Mouse (Mus musculus) NIH3T3 (cell line): Measurements from ENCODE around the gene Cldn7.
"Not testable (repeated sequence)": the region's sequence is repeated elsewhere in the genome, so short reads cannot be mapped to it uniquely, and the experiment has no call there.

ENCODE experiments used
- DNase-seq: peaks from one replicate; pipeline ENCODE4 v3.0.0-alpha.2; 2012; ENCODE audit warnings: low read depth

Gene Cldn7

GRCm38 (mm10) chr11:69934169-69934568 is 30.4 kb upstream of the Cldn7 start:
- peak; percentile 95 for DNase-seq

- no peak for DNase-seq
Measured at GRCm38 (mm10) chr11:69934681-69935080, 29.9 kb upstream of the Cldn7 start.

DNA sequence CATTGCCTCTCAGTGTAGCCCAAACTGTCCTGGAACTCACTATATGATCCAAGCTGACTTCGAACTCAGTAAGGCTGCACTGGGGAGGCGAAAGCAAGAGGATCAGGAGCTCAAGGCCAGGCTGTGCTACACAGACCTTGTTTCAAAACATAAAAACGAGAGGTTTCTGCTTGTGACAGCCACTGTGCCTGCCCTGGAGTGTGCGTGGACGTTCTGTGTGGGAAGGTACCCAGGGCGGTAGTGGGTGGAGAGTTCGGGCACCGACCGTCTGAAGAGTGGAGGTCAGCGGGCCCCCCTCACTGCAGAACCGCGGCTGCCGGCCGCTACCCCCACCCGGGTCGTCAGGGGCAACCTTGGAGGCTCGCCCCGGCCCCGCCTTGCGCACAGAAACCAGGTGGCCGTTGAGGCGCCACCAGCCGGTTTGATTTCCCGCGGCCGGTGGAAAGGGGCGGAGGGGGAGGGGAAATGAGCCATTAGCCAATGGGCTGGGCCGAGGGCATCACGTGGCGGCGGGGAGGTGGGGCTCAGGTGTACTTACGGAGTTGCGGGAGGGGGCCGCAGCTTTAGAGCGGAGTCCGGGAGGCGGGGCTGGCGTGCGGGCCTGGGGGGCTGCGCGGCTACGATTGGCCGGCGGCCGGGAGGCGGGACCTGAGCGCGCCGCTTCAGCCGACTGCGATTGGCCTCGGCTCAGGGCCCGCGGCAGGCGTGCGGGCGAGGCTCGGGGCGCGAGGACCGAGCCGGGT is 29.3 kb upstream of the Cldn7 start, which contains the start of gene Ybx2:
Gene Ybx2, plus strand, starts transcription at position 660 of the 743 bp plus-strand sequence.
- no peak for DNase-seq

- DNase-seq, result no peak
Measured at GRCm38 (mm10) chr11:69936156-69936555, 28.4 kb upstream of the Cldn7 start.

DNA sequence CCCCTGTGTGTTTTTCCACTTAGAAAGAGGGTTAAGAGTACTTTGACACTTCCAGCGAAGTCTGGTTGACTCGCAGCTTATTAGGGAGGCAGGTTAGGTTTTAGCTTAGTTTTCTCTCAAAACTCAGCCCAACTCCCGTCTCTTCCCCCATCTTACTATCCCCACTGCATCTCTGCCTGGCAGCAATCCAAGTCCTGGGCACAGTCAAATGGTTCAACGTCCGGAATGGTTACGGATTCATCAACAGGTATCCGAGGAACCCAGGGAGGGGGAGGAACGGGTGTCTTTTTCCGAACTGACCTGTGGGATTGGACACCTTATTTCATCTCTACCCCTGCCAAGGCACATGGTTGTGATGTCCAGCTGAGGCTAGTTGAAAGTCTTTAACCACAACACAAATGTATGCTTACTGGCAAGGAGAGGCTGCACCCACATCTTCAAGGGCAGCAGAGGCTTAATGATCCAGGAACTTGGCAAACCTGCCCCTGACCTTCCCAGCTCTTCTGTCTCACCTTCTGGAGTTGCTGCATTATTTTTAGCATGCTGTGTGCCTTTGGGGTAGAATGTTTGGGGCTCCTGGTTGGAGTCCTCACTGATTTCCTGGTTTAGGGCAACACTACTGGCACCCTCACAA is 27.7 kb upstream of the Cldn7 start:
- DNase-seq, result no peak

DNA sequence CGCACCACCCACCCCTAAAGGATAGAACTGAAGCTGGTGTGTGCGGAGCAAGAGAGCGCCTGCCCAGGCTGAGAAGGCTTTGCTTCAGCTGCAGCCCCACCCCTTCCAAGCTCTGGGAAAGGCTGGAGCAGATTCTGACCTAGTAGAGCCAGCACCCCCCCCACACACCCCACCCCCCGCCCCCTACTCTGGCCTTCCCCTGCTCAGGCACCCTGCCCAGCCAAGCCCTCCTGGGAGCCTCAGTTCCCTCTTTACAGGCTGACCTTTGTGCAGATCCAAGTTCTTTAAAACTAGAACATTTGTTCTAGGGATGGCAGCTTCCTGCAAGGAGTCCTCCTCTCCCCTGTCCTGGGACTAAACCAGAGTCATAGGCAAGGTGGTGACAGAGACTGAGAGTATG is 27.2 kb upstream of the Cldn7 start:
- peak; percentile 42 for DNase-seq

- DNase-seq, result no peak
Measured at GRCm38 (mm10) chr11:69937834-69938233, 26.7 kb upstream of the Cldn7 start.

DNA sequence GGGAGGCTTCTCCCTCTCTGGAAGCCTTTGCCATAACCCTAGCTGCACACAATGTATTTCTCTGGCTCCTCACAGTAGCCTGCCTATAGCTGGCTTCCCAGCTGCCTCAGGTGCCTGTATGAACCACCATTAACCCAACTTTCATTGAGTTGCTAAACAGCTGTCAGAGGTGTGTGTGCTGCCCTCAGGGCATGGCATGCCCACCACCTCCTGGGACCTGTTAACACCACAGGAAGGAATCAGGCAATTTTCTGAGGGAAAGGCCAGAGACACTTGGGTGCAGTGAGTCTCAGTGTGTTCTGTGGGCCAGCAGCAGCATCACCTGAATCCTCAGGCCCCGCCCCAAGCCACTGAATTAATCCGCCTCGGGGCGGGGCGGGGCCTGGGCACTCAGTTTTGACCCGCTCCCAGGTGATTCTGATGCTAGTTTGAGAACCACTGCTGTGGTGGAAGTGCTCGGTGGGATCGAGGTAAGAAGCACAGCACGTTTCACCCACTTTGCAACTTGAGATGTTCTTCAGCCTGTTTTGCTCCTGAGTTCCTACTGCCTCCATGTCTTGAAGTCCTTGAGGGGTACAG is 26.1 kb upstream of the Cldn7 start:
- no peak for DNase-seq

- DNase-seq, result no peak
Measured at GRCm38 (mm10) chr11:69939181-69939580, 25.4 kb upstream of the Cldn7 start.

DNA sequence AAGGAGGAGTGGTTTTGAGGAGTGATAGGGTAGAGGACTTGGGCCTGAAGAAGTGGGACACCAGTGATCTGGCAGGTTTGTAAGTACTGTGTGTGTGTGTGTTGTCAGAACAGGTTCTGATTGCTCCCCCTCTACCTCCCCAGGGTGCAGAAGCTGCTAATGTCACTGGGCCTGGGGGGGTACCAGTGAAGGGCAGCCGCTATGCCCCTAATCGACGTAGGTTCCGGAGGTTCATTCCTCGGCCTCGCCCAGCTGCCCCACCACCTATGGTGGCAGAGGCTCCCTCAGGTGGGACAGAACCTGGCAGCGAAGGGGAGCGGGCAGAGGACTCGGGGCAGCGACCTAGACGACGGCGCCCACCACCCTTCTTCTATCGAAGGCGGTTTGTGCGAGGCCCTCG is 24.8 kb upstream of the Cldn7 start:
- DNase-seq, result no peak

DNA sequence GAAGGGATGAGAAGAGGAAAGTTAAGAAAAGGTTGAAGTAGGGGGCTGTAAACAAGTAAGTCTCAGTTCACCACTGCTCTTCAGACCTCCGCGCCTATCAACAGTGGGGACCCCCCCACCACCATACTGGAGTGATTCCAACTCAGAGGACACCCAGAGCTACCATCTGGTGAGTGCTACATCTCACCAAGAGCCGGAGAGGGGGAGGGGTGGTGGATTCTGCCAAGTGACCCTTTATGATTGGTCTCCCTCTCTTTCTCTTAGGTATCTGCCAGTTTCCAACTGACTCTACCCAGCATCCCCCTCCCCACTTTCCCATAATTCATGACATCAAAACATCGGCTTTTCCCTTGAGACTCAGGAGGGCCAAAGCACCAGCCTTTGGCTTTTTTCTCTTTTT is 23.6 kb upstream of the Cldn7 start:
- no peak for DNase-seq

GRCm38 (mm10) chr11:69945216-69945615 is 19.4 kb upstream of the Cldn7 start:
- DNase-seq, result no peak

- DNase-seq, result no peak
Measured at GRCm38 (mm10) chr11:69945997-69946891, 18.3 kb upstream of the Cldn7 start.

GRCm38 (mm10) chr11:69947337-69948065 is 17.1 kb upstream of the Cldn7 start:
- no peak for DNase-seq

- DNase-seq, result peak; percentile 88
Measured at GRCm38 (mm10) chr11:69948066-69948762, 16.4 kb upstream of the Cldn7 start, which contains the start of gene Slc2a4. Gene Slc2a4, minus strand, starts transcription at chr11:69948188.

DNA sequence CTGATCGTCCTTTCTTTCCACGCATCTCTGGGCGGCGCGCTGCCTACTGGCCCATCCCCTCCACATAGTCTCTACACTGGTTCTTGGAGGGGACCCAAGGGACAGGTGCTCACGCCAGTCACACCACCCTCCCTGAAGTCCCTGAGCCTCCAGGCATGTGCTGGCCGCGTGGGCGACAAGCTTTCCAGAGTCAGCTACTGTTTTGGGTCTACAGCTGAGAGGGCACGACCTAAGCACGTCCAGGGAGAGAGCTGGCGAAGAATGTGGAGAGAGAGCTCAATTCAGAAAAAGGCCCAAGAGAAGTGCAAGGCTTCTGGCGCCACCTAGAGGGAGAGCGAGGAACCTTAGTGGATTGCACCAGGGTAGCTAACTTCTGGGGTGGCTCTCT is 15.8 kb upstream of the Cldn7 start:
- DNase-seq, result peak; percentile 60

GRCm38 (mm10) chr11:69950807-69951459 is 13.6 kb upstream of the Cldn7 start:
- DNase-seq, result peak; percentile 21

GRCm38 (mm10) chr11:69952274-69952673 is 12.3 kb upstream of the Cldn7 start:
- no peak for DNase-seq

DNA sequence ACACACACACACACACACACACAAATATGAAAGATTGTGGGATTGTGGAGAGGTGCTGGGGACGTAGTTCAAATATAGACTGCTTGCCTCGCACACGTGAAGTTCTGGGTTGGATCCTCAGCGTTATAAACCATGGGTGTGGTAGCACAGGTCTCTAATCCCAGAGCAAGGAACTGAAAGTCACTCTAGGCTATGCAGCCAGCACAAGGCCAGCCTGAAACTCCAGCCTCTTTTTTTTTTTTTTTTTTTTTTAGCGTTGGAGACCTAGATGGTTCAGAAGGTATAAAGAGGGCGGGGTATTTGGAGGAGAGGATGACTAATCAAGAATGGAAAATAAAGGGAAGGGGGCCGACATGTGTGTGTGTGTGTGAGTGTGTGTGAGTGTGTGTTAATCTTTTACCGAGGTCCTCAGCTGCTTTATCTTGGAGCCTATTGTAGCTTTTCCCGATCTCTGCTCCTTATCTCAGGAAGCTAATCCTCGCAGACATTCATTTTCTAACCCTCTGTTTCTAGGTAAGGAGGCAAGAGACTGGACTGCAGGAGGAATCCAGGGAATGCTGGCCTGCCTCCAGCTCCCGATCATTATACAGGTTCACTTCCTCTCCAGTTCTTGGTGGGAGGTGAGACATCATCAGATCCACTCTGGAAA is 11.2 kb upstream of the Cldn7 start:
- no peak for DNase-seq

GRCm38 (mm10) chr11:69955618-69956017 is 9.0 kb upstream of the Cldn7 start:
- not testable (repeated sequence) for DNase-seq
